Mouse (Mus musculus): ENCODE results near the gene Tax1bp3. TPM values are rescaled to one million over a fixed set of nuclear protein-coding genes. Genes with fewer than 3 reads are reported as not detected.
A peak's percentile ranks its signal among the peaks of the same experiment; 100 is the strongest.

Gene Tax1bp3
- 10 to 100 TPM; 74.5 to 79.4 TPM for total RNA-seq (2021)
- long read RNA-seq, experiment 1, transcript Tax1bp3-201 (4 exons, 1,523 nt) = major isoform, 119 of 131 reads
- long read RNA-seq, experiment 1, partial matches to known transcripts = 5 of 131 reads
- long read RNA-seq, experiment 1, other reads (novel, unspliced or antisense) = 7 of 131 reads
- long read RNA-seq, experiment 2, transcript Tax1bp3-201 (4 exons, 1,523 nt) = major isoform, 42 of 45 reads
- long read RNA-seq, experiment 2, partial matches to known transcripts = 0 of 45 reads
- long read RNA-seq, experiment 2, other reads (novel, unspliced or antisense) = 3 of 45 reads

GRCm38 (mm10) chr11:73176608-73177508 lies at the start of gene Tax1bp3, which contains the start of gene Emc6:
TSS of gene Tax1bp3 (plus strand) at chr11:73177083.
TSS of gene Emc6 (minus strand) at chr11:73177037.
- DNase-seq = peak; percentile 98

GRCm38 (mm10) chr11:73131020-73131419 lies 45.9 kb upstream of the Tax1bp3 start:
- DNase-seq = peak in 1 of 2 experiments; percentile 23

- no peak for DNase-seq
Observed at GRCm38 (mm10) chr11:73132999-73133398, 43.9 kb upstream of the Tax1bp3 start.

- no peak for DNase-seq
Observed at GRCm38 (mm10) chr11:73134222-73134621, 42.7 kb upstream of the Tax1bp3 start.

- DNase-seq = no peak
Observed at GRCm38 (mm10) chr11:73136587-73136986, 40.3 kb upstream of the Tax1bp3 start.

- peak in 1 of 2 experiments; percentile 11 for DNase-seq
Observed at GRCm38 (mm10) chr11:73137116-73137515, 39.8 kb upstream of the Tax1bp3 start.

GRCm38 (mm10) chr11:73137591-73138501 lies 39.0 kb upstream of the Tax1bp3 start, which contains the start of gene Haspin:
TSS of gene Haspin (minus strand) at chr11:73138294.
- peak; percentile 92 to 95 for DNase-seq

- DNase-seq = peak in 1 of 2 experiments; percentile 40
Observed at GRCm38 (mm10) chr11:73144261-73144681, 32.6 kb upstream of the Tax1bp3 start.

GRCm38 (mm10) chr11:73146026-73146974 lies 30.6 kb upstream of the Tax1bp3 start:
- DNase-seq = peak in 1 of 2 experiments; percentile 18

GRCm38 (mm10) chr11:73146975-73147365 lies 29.9 kb upstream of the Tax1bp3 start:
- DNase-seq = no peak

GRCm38 (mm10) chr11:73148209-73148608 lies 28.7 kb upstream of the Tax1bp3 start:
- peak; percentile 29 to 49 for DNase-seq

GRCm38 (mm10) chr11:73155071-73155470 lies 21.8 kb upstream of the Tax1bp3 start:
- no peak for DNase-seq

- DNase-seq = peak; percentile 74 to 79
Observed at GRCm38 (mm10) chr11:73159957-73160810, 16.7 kb upstream of the Tax1bp3 start, which contains the start of gene P2rx5. TSS of gene P2rx5 (plus strand) at chr11:73160421.

- peak; percentile 46 to 70 for DNase-seq
Observed at GRCm38 (mm10) chr11:73160811-73161200, 16.1 kb upstream of the Tax1bp3 start.

GRCm38 (mm10) chr11:73161616-73162015 lies 15.3 kb upstream of the Tax1bp3 start:
- DNase-seq = no peak

GRCm38 (mm10) chr11:73162284-73162683 lies 14.6 kb upstream of the Tax1bp3 start:
- no peak for DNase-seq

GRCm38 (mm10) chr11:73168071-73168470 lies 8.8 kb upstream of the Tax1bp3 start:
- DNase-seq = peak in 1 of 2 experiments; percentile 46

GRCm38 (mm10) chr11:73168576-73168975 lies 8.3 kb upstream of the Tax1bp3 start:
- no peak for DNase-seq

GRCm38 (mm10) chr11:73169231-73169630 lies 7.7 kb upstream of the Tax1bp3 start:
- peak; percentile 65 to 68 for DNase-seq
